Mouse (Mus musculus) left cerebral cortex, postnatal 25 days (tissue): ENCODE results near the gene 9930021J03Rik. TPM values are rescaled to one million over a fixed set of nuclear protein-coding genes. Genes with fewer than 3 reads are reported as not detected.

Source experiments
- DNase-seq, 2 experiments: peaks; one replicate each; pipeline ENCODE4 v3.0.0; 2022; ENCODE audit warnings: low spot score in 2 of 2, mixed read lengths in 1 of 2
- intact Hi-C: fragments of 180-260 bp; cut with DNase I; formaldehyde crosslinking; loops from one replicate; pipeline ENCODE4 v1.15.1; 2025
- total RNA-seq, 2 experiments: library from RNA; stranded (reverse); gene quantifications; 2 replicates each; pipeline ENCODE4 v1.2.3; 2021

The 9930021J03Rik gene
- total RNA-seq, 2 experiments from 2014 or later = 34.0 to 35.0 TPM

GRCm38 (mm10) chr19:29812581-29813460 lies 7.0 kb upstream of the 9930021J03Rik start, which contains the start of gene Ranbp6:
TSS of gene Ranbp6 (minus strand) at chr19:29812974.
- intact Hi-C loops = loop anchor here (5.0 kb wide), 1 partner anchor 166 kb away; the partner anchor contains the start of gene Ermp1
- DNase-seq = peak; percentile 92 to 94

- no peak for DNase-seq
- intact Hi-C loops = loop anchor here (5.0 kb wide), 1 partner anchor 163 kb away; the partner anchor contains the start of gene Ermp1
These were observed 4.2 kb upstream of the 9930021J03Rik start for GRCm38 (mm10) chr19:29810022-29810421.

- intact Hi-C loops = no loop called here
These were observed 480 bp downstream of the 9930021J03Rik start for GRCm38 (mm10) chr19:29805101-29805916.

GRCm38 (mm10) chr19:29803946-29804345 lies 1.8 kb downstream of the 9930021J03Rik start:
- intact Hi-C loops = no loop called here
- DNase-seq = no peak

More at GRCm38 (mm10) chr19:29805101-29805916, 480 bp downstream of the 9930021J03Rik start:
- peak; percentile 42 to 43 for DNase-seq

GRCm38 (mm10) chr19:29797371-29797770 lies 8.4 kb downstream of the 9930021J03Rik start:
- intact Hi-C loops = no loop called here
- DNase-seq = no peak

GRCm38 (mm10) chr19:29787997-29788396 lies 17.8 kb downstream of the 9930021J03Rik start:
- no peak for DNase-seq
- intact Hi-C loops = no loop called here

- no peak for DNase-seq
- intact Hi-C loops = no loop called here
These were observed 22.9 kb downstream of the 9930021J03Rik start for GRCm38 (mm10) chr19:29782914-29783313.

GRCm38 (mm10) chr19:29753939-29754338 lies 51.9 kb downstream of the 9930021J03Rik start:
- intact Hi-C loops = no loop called here

GRCm38 (mm10) chr19:29750994-29751393 lies 54.8 kb downstream of the 9930021J03Rik start:
- no peak for DNase-seq
- intact Hi-C loops = no loop called here

More at GRCm38 (mm10) chr19:29753939-29754338, 51.9 kb downstream of the 9930021J03Rik start:
- DNase-seq = no peak

GRCm38 (mm10) chr19:29743531-29743930 lies 62.3 kb downstream of the 9930021J03Rik start:
- intact Hi-C loops = no loop called here
- no peak for DNase-seq

- intact Hi-C loops = no loop called here
- no peak for DNase-seq
These were observed 65.1 kb downstream of the 9930021J03Rik start for GRCm38 (mm10) chr19:29740661-29741060.

- DNase-seq = no peak
- intact Hi-C loops = no loop called here
These were observed 66.2 kb downstream of the 9930021J03Rik start for GRCm38 (mm10) chr19:29739608-29740007.

- no peak for DNase-seq
These were observed 70.4 kb downstream of the 9930021J03Rik start for GRCm38 (mm10) chr19:29735421-29735820.

GRCm38 (mm10) chr19:29718476-29718875 lies 87.3 kb downstream of the 9930021J03Rik start:
- intact Hi-C loops = no loop called here
- no peak for DNase-seq

More at GRCm38 (mm10) chr19:29735421-29735820, 70.4 kb downstream of the 9930021J03Rik start:
- intact Hi-C loops = no loop called here

GRCm38 (mm10) chr19:29717854-29718253 lies 87.9 kb downstream of the 9930021J03Rik start:
- no peak for DNase-seq
- intact Hi-C loops = no loop called here

- no peak for DNase-seq
- intact Hi-C loops = no loop called here
These were observed 92.3 kb downstream of the 9930021J03Rik start for GRCm38 (mm10) chr19:29713451-29713850.

- no peak for DNase-seq
- intact Hi-C loops = no loop called here
These were observed 96.3 kb downstream of the 9930021J03Rik start for GRCm38 (mm10) chr19:29709461-29709860.

GRCm38 (mm10) chr19:29708461-29708860 lies 97.3 kb downstream of the 9930021J03Rik start:
- no peak for DNase-seq
- intact Hi-C loops = no loop called here

- no peak for DNase-seq
- intact Hi-C loops = no loop called here
These were observed 97.8 kb downstream of the 9930021J03Rik start for GRCm38 (mm10) chr19:29708003-29708402.

- DNase-seq = no peak
- intact Hi-C loops = no loop called here
These were observed 98.4 kb downstream of the 9930021J03Rik start for GRCm38 (mm10) chr19:29707314-29707898.
